Mouse (Mus musculus) embryonic fibroblast, embryonic 13.5 days (primary cell): ENCODE measurements around the gene Tcea2.

Experiments
- CTCF ChIP-seq: IDR thresholded peaks from 2 replicates; pipeline ENCODE4 v1.5.1; 2011; ENCODE audit warnings: mild to moderate bottlenecking, control low read depth, low read length, moderate library complexity, borderline replicate concordance; ENCODE audit not compliant: insufficient read depth
- POLR2A ChIP-seq: IDR thresholded peaks from 2 replicates; pipeline ENCODE4 v1.6.1; 2011; ENCODE audit warnings: low read depth, mild to moderate bottlenecking, control low read depth, low read length, moderate library complexity

GRCm38 (mm10) chr2:181635865-181636264, 44.2 kb upstream of the Tcea2 start:
- TF ChIP-seq CTCF (no peak), POLR2A (no peak)
